Mouse (Mus musculus) liver, adult 2 months (tissue): ENCODE results near the gene Igf2r.

ENCODE experiments used
- CTCF ChIP-seq: fragments of 200-500 bp; IDR thresholded peaks from 2 replicates; pipeline ENCODE4 v1.5.1; 2011; ENCODE audit warnings: low read depth, low read length, control low read depth
- POLR2A ChIP-seq: fragments of 200-500 bp; IDR thresholded peaks from 2 replicates; pipeline ENCODE4 v1.6.1; 2011; ENCODE audit warnings: low read length, control low read depth; ENCODE audit not compliant: insufficient read depth; ENCODE audit errors: extremely low read depth

DNA sequence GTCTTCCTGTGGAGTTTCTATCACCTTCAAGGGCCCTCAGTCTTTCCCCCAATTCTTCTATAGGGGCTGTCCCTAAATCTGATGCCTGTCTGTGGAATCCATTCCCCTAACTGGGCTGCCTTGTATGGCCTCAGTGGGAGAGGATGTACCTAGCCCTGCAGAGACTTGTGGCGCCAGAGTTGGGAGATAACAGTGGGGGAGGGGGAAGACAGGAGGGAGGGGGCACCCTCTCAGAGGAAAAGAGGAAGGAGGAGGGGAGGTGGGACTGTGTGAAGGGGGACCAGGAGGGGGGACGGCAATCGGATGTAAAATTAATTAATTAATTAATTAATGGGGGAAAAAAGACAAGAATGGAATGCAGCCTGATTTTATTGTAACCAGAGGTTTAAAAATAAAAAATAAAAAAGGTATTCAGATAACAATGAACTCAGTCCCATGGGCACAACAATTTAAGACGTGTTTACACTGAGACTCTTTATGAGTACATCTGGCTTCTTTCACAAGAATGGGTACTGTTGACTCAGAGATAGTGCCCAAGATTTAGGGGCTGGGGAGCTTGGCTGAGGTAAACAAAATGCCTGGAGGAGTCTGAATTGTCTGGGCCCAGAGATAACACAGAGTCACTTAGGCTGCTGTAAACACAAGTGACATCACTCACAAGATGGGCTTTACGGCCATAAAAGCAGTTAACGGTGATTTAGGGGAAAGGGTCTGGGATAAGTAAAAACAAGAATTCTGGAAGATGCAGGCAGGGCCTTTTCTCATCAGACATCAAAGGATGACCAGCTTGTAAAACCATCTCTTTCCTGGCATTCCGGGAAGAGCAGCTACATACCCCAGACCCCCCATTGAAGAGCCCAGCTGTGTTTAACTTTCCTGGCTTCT lies 100.7 kb downstream of the Igf2r start:
- TF ChIP-seq CTCF, result no peak
- TF ChIP-seq POLR2A, result no peak
